Mouse (Mus musculus) embryonic facial prominence, embryonic 14.5 days (tissue): ENCODE measurements at regions not wholly inside any gene's neighbourhood (a gene's known extent, or its start where the extent isn't known, plus 50 kb on each side); places are given as distances from the start of the nearest gene placed in this dataset.

ENCODE experiments used
- ATAC-seq: fragments of 200-750 bp; cut with Nextera tagmentation; 2 replicates; pipeline ENCODE4 v1.8.0; 2017; ENCODE audit warnings: low read depth, moderate number of reproducible peaks, moderate TSS enrichment
- DNase-seq: peaks from one replicate; pipeline ENCODE4 v3.0.0-alpha.2; 2015; ENCODE audit warnings: low spot score
- H3K27ac ChIP-seq: fragments of 300-500 bp; sonication (generic); replicated peaks from 2 replicates; pipeline ENCODE4 v1.5.1; 2014; ENCODE audit warnings: low read depth, mild to moderate bottlenecking, low read length, moderate library complexity
- H3K27me3 ChIP-seq: fragments of 300-500 bp; sonication (generic); replicated peaks from 2 replicates; pipeline ENCODE4 v1.6.1; 2014; ENCODE audit warnings: low read length; ENCODE audit not compliant: control insufficient read depth, insufficient read depth
- H3K36me3 ChIP-seq: fragments of 300-500 bp; sonication (generic); 2 replicates; pipeline ENCODE4 v1.6.1; 2014; ENCODE audit warnings: low read length, mixed read lengths; ENCODE audit not compliant: control insufficient read depth, insufficient read depth
- H3K4me1 ChIP-seq: fragments of 300-500 bp; sonication (generic); 2 replicates; pipeline ENCODE4 v1.6.1; 2014; ENCODE audit warnings: antibody characterized with exemption, low read length; ENCODE audit not compliant: control insufficient read depth, insufficient read depth
- H3K4me2 ChIP-seq: fragments of 300-500 bp; sonication (generic); 2 replicates; pipeline ENCODE4 v1.6.1; 2014; ENCODE audit warnings: low read depth, mild to moderate bottlenecking, low read length, moderate library complexity, mixed read lengths
- H3K4me3 ChIP-seq: fragments of 300-500 bp; sonication (generic); 2 replicates; pipeline ENCODE4 v1.5.1; 2014; ENCODE audit warnings: low read depth, mild to moderate bottlenecking, low read length
- H3K9ac ChIP-seq: fragments of 300-500 bp; sonication (generic); 2 replicates; pipeline ENCODE4 v1.6.1; 2014; ENCODE audit warnings: low read depth, mild to moderate bottlenecking, low read length, moderate library complexity, mixed read lengths
- H3K9me3 ChIP-seq: fragments of 300-500 bp; sonication (generic); 2 replicates; pipeline ENCODE4 v1.6.1; 2016; ENCODE audit warnings: low read length; ENCODE audit not compliant: control insufficient read depth
- WGBS: fragments of 180-500 bp; shearing (Covaris S2); extraction: QIAGEN DNeasy Blood & Tissue Kit; methylation state at CpG from one replicate; pipeline ENCODE4 v1.1.7; 2014; 5-methylcytosine and 5-hydroxymethylcytosine counted together

GRCm38 (mm10) chr15:40068051-40068450 is 66.1 kb upstream of the 9330182O14Rik start:
- DNase-seq (no peak), ATAC-seq (no peak)
- H3K27me3 ChIP-seq, result no peaks in the 10 kb centered on the region
- H3K36me3 ChIP-seq, result no peaks in the 10 kb centered on the region
- H3K27ac ChIP-seq, result no peak overlapping the region
- WGBS, result 90% methylated on average over 2 of the region's 2 CpGs
- H3K4me1 ChIP-seq, result no peaks in the 10 kb centered on the region
- no peak overlapping the region for H3K4me2 ChIP-seq
- no peak overlapping the region for H3K4me3 ChIP-seq
- H3K9me3 ChIP-seq, result no peaks in the 10 kb centered on the region
- no peak overlapping the region for H3K9ac ChIP-seq

DNA sequence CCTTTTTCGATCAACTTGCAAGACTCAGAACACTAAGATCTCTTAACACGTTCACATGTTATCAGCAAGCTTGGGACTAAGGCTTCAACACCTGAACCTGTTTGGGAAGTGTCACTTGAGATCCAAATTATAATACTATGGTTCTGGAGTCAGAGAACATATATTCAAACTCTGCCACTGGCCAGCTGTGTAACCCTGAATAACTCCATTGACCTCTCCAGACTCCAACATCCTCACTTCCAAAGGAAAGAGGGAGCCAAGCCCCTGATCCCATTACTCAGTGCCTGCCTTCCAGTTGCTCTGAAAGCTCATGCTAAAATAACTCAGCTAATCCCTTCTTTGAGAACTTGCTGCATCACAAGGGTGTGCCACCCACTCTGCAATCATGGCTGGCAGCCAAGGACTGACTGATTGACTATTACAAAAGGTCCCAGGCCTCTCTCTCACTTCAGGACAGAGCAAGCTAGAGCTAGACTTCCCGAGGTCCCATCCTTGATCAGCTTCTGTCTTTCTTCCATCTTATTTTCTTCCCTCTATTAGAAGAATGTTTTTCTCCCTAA is 58.8 kb upstream of the 9330182O14Rik start:
- WGBS, result 65% methylated on average over 3 of the region's 3 CpGs
- H3K9me3 ChIP-seq, result no peaks in the 10 kb centered on the region
- H3K9ac ChIP-seq, result no peak overlapping the region
- DNase-seq (peak; percentile 82), ATAC-seq (peak; percentile 87)
- no peaks in the 10 kb centered on the region for H3K27me3 ChIP-seq
- H3K4me3 ChIP-seq, result no peak overlapping the region
- H3K4me1 ChIP-seq, result no peaks in the 10 kb centered on the region
- no peak overlapping the region for H3K4me2 ChIP-seq
- H3K36me3 ChIP-seq, result no peaks in the 10 kb centered on the region
- no peak overlapping the region for H3K27ac ChIP-seq

GRCm38 (mm10) chr15:40079872-40080271 is 54.3 kb upstream of the 9330182O14Rik start:
- no peaks in the 10 kb centered on the region for H3K9me3 ChIP-seq
- no peak for ATAC-seq

More at GRCm38 (mm10) chr15:40079872-40080271, 54.3 kb upstream of the 9330182O14Rik start:
- 78% methylated on average over 6 of the region's 6 CpGs for WGBS
- H3K4me3 ChIP-seq, result no peak overlapping the region
- no peak for DNase-seq
- no peaks in the 10 kb centered on the region for H3K36me3 ChIP-seq
- no peak overlapping the region for H3K9ac ChIP-seq
- no peak overlapping the region for H3K27ac ChIP-seq
- no peaks in the 10 kb centered on the region for H3K4me1 ChIP-seq
- H3K4me2 ChIP-seq, result no peak overlapping the region
- no peaks in the 10 kb centered on the region for H3K27me3 ChIP-seq
